Mouse (Mus musculus) cerebral cortex, adult 2 months (tissue): ENCODE measurements around the gene Taz.

Experiments
- WGBS: fragments of 180-500 bp; shearing (Covaris S2); methylation state at CpG from one replicate; pipeline ENCODE4 v1.1.7; 2018; 5-methylcytosine and 5-hydroxymethylcytosine counted together

Gene Taz

GRCm38 (mm10) chrX:74281732-74282394 is at the start of gene Taz, which contains the start of gene Dnase1l1:
Gene Taz (plus strand): TSS chrX:74281912.
Gene Dnase1l1 (minus strand): TSS chrX:74282337.
- 8% methylated on average over 16 of the region's 16 CpGs for WGBS

- 89% methylated on average over 5 of the region's 5 CpGs for WGBS
Measured at GRCm38 (mm10) chrX:74233196-74233595, 48.5 kb upstream of the Taz start.

- 91% methylated on average over 4 of the region's 4 CpGs for WGBS
Measured at GRCm38 (mm10) chrX:74240332-74240731, 41.4 kb upstream of the Taz start.

GRCm38 (mm10) chrX:74243396-74243795 is 38.3 kb upstream of the Taz start:
- WGBS: 63% methylated on average over 2 of the region's 2 CpGs

GRCm38 (mm10) chrX:74243807-74244206 is 37.9 kb upstream of the Taz start:
- WGBS: 44% methylated on average over 3 of the region's 3 CpGs

GRCm38 (mm10) chrX:74244614-74245083 is 37.1 kb upstream of the Taz start:
- 0% methylated on average over 2 of the region's 3 CpGs for WGBS

GRCm38 (mm10) chrX:74245107-74245506 is 36.6 kb upstream of the Taz start:
- WGBS: 17% methylated on average over 1 of the region's 1 CpGs

- 10% methylated on average over 21 of the region's 21 CpGs for WGBS
Measured at GRCm38 (mm10) chrX:74245687-74246086, 36.0 kb upstream of the Taz start.

GRCm38 (mm10) chrX:74246213-74246681 is 35.5 kb upstream of the Taz start:
- 2% methylated on average over 33 of the region's 38 CpGs for WGBS

GRCm38 (mm10) chrX:74246693-74247092 is 35.0 kb upstream of the Taz start:
- 5% methylated on average over 15 of the region's 15 CpGs for WGBS

- WGBS: 12% methylated on average over 3 of the region's 3 CpGs
Measured at GRCm38 (mm10) chrX:74248651-74249050, 33.1 kb upstream of the Taz start.

- WGBS: 14% methylated on average over 37 of the region's 38 CpGs
Measured at GRCm38 (mm10) chrX:74249615-74250014, 32.1 kb upstream of the Taz start, which contains the start of gene Flna. Gene Flna (minus strand): TSS chrX:74249820.

GRCm38 (mm10) chrX:74254153-74254887 is 27.4 kb upstream of the Taz start, which contains the start of gene Emd:
Gene Emd (plus strand): TSS chrX:74254687.
- WGBS: 12% methylated on average over 39 of the region's 39 CpGs

- WGBS: 13% methylated on average over 31 of the region's 31 CpGs
Measured at GRCm38 (mm10) chrX:74254888-74255565, 26.7 kb upstream of the Taz start.

GRCm38 (mm10) chrX:74257746-74258145 is 24.0 kb upstream of the Taz start:
- 84% methylated on average over 3 of the region's 3 CpGs for WGBS

- whole genome bisulfite sequencing: 7% methylated on average over 3 of the region's 3 CpGs
Measured at GRCm38 (mm10) chrX:74269736-74270061, 12.0 kb upstream of the Taz start.

- WGBS: 5% methylated on average over 42 of the region's 42 CpGs
Measured at GRCm38 (mm10) chrX:74270062-74270901, 11.4 kb upstream of the Taz start, which contains the start of gene Rpl10. Gene Rpl10 (plus strand): TSS chrX:74270812.

GRCm38 (mm10) chrX:74270902-74271551 is 10.7 kb upstream of the Taz start:
- 2% methylated on average over 27 of the region's 27 CpGs for WGBS

GRCm38 (mm10) chrX:74273422-74274322 is 8.0 kb upstream of the Taz start:
- 22% methylated on average over 10 of the region's 10 CpGs for WGBS

GRCm38 (mm10) chrX:74277916-74278315 is 3.8 kb upstream of the Taz start:
- 75% methylated on average over 8 of the region's 8 CpGs for WGBS
